Mouse (Mus musculus): Measurements from ENCODE around the gene Inha. TPM values are rescaled to one million over a fixed set of nuclear protein-coding genes. Genes with fewer than 3 reads are reported as not detected.
A peak's percentile ranks its signal among the peaks of the same experiment; 100 is the strongest.

The Inha gene
- polyA plus RNA-seq, 1 experiment from 2014 or later: 12.2 TPM

DNA sequence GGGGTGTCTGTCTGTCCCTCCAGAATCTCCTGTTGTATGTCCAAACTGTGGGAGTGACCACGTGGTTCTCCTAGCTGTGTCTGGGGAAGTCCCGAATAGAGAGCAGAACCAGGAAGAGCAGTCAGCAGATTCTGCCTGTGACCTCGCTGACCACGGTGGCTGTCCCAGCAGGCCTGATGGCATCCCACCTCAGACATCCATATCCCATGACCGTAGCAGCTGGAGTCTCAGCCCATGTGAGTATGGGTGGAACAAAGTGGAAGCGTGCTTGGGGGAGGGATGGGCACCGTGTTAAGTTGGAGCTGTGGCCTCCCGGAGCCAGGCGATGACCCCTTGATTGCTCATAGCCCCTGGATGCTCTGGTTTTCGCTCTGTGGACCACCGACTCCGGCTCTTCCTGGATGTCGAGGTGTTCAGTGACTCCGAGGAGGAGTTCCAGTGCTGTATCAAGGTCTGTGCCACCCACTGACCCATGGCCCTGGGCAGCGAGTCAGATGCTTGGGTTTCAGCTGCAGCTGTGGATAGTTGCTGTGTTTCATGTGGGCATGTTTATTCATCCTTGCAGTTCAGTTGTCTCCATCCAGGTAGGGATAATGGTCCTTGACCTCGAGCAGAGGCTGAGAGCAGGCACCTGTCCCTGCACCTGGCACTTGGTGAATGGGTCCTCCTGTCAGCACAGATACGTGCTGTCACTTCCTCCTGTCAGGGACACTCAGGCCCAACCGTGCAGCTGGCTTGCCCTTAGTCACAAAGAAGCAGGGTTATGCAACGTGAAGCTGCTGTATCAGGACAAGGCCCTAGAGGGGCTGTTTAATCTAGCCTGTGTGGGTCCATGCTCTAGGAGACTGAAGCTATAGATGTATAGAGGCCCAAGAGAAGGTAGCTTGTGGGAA is 25.6 kb downstream of the Inha start:
- H3K9ac ChIP-seq: no peak overlapping the region
- no peak for ATAC-seq (ENCODE audit: insufficient number of reproducible peaks, low FRiP score, low TSS enrichment, low read depth)
- no peaks in the 10 kb centered on the region for H3K4me1 ChIP-seq
- 88% methylated on average over 19 of the region's 19 CpGs for WGBS
- H3K4me3 ChIP-seq: no peak overlapping the region
- H3K4me2 ChIP-seq: no peak overlapping the region
- H3K36me3 ChIP-seq: peaks cover 80% of the 10 kb centered on the region
- H3K27ac ChIP-seq: no peak overlapping the region
- no peaks in the 10 kb centered on the region for H3K9me3 ChIP-seq
- no peaks in the 10 kb centered on the region for H3K27me3 ChIP-seq

DNA sequence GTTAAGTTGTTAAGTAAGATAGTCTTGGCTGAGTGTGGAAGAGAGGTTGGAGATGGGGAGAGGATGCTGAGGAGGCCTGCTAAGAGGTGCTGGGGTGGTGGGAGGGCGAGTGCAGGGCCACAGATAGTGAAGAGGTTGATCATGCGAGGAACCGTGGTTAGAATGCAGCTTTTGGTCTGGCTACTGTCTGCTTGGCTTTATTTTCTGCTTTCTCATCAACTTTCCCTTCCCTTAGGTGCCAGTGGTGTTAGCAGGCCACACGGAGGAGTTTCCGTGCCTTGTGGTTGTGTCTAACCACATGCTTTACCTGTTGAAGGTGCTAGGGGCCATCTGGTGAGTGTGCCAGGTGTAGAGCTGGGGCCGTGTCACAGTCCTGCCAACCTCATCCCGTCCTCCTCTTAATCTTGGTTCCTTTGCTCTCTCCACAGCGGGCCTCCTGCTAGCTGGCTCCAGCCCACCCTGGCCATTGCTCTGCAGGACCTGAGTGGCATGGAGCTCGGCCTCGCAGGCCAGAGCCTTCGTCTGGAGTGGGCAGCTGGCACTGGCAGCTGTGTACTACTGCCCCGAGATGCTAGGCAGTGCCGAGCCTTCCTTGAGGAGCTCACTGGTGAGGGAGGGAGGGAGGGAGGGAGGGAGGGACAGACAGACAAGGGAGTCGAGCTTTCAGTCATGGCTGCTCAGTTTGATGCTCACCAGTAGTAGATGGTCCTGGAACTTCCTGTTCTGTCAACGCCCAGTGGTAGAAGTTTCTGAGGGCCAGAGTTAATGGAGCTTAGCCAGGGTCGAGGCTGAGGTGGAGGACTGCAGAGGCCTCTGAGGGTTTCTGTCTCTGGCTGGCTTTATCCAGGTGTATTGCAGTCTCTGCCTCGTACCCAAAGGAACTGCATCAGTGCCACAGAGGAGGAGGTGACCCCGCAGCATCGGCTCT is 26.7 kb downstream of the Inha start:
- ATAC-seq (ENCODE audit: insufficient number of reproducible peaks, low FRiP score, low TSS enrichment, low read depth): no peak
- H3K9me3 ChIP-seq: no peaks in the 10 kb centered on the region
- no peaks in the 10 kb centered on the region for H3K27me3 ChIP-seq
- 83% methylated on average over 18 of the region's 19 CpGs for WGBS
- H3K9ac ChIP-seq: no peak overlapping the region
- no peak overlapping the region for H3K4me2 ChIP-seq
- no peaks in the 10 kb centered on the region for H3K4me1 ChIP-seq
- no peak overlapping the region for H3K4me3 ChIP-seq
- H3K27ac ChIP-seq: no peak overlapping the region
- H3K36me3 ChIP-seq: peaks cover 71% of the 10 kb centered on the region

- Histone ChIP-seq H3K36me3 (peaks cover 45% of the 10 kb centered on the region), H3K4me1 (no peaks in the 10 kb centered on the region), H3K4me2 (no peak overlapping the region), H3K4me3 (no peak overlapping the region), H3K9ac (no peak overlapping the region), H3K27ac (no peak overlapping the region), H3K27me3 (no peaks in the 10 kb centered on the region), H3K9me3 (no peaks in the 10 kb centered on the region)
- no peak for ATAC-seq (ENCODE audit: insufficient number of reproducible peaks, low FRiP score, low TSS enrichment, low read depth)
- 69% methylated on average over 2 of the region's 2 CpGs for WGBS
Measured at GRCm38 (mm10) chr1:75537587-75537986, 30.7 kb downstream of the Inha start.

- Histone ChIP-seq H3K27ac (no peak overlapping the region), H3K9me3 (no peaks in the 10 kb centered on the region), H3K9ac (no peak overlapping the region), H3K36me3 (peaks cover 34% of the 10 kb centered on the region), H3K4me1 (no peaks in the 10 kb centered on the region), H3K4me3 (no peak overlapping the region), H3K27me3 (no peaks in the 10 kb centered on the region), H3K4me2 (no peak overlapping the region)
- WGBS: 76% methylated on average over 9 of the region's 9 CpGs
- no peak for ATAC-seq (ENCODE audit: insufficient number of reproducible peaks, low FRiP score, low TSS enrichment, low read depth)
Measured at GRCm38 (mm10) chr1:75538597-75539190, 31.8 kb downstream of the Inha start.

GRCm38 (mm10) chr1:75541496-75541895 is 34.6 kb downstream of the Inha start:
- Histone ChIP-seq H3K27me3 (no peaks in the 10 kb centered on the region), H3K27ac (no peak overlapping the region), H3K36me3 (peaks cover 8% of the 10 kb centered on the region), H3K9ac (no peak overlapping the region), H3K9me3 (no peaks in the 10 kb centered on the region), H3K4me2 (no peak overlapping the region), H3K4me3 (no peak overlapping the region), H3K4me1 (peaks cover 6% of the 10 kb centered on the region)
- no peak for ATAC-seq (ENCODE audit: insufficient number of reproducible peaks, low FRiP score, low TSS enrichment, low read depth)
- 86% methylated on average over 7 of the region's 7 CpGs for WGBS

GRCm38 (mm10) chr1:75544351-75544750 is 37.5 kb downstream of the Inha start:
- Histone ChIP-seq H3K27me3 (no peaks in the 10 kb centered on the region), H3K4me2 (no peak overlapping the region), H3K9ac (no peak overlapping the region), H3K27ac (no peak overlapping the region), H3K4me3 (no peak overlapping the region), H3K36me3 (peaks cover 11% of the 10 kb centered on the region; the same call in 1 of the 2 replicates), H3K4me1 (peaks cover 18% of the 10 kb centered on the region), H3K9me3 (no peaks in the 10 kb centered on the region)
- ATAC-seq (ENCODE audit: insufficient number of reproducible peaks, low FRiP score, low TSS enrichment, low read depth): no peak
- WGBS: 84% methylated on average over 6 of the region's 6 CpGs

DNA sequence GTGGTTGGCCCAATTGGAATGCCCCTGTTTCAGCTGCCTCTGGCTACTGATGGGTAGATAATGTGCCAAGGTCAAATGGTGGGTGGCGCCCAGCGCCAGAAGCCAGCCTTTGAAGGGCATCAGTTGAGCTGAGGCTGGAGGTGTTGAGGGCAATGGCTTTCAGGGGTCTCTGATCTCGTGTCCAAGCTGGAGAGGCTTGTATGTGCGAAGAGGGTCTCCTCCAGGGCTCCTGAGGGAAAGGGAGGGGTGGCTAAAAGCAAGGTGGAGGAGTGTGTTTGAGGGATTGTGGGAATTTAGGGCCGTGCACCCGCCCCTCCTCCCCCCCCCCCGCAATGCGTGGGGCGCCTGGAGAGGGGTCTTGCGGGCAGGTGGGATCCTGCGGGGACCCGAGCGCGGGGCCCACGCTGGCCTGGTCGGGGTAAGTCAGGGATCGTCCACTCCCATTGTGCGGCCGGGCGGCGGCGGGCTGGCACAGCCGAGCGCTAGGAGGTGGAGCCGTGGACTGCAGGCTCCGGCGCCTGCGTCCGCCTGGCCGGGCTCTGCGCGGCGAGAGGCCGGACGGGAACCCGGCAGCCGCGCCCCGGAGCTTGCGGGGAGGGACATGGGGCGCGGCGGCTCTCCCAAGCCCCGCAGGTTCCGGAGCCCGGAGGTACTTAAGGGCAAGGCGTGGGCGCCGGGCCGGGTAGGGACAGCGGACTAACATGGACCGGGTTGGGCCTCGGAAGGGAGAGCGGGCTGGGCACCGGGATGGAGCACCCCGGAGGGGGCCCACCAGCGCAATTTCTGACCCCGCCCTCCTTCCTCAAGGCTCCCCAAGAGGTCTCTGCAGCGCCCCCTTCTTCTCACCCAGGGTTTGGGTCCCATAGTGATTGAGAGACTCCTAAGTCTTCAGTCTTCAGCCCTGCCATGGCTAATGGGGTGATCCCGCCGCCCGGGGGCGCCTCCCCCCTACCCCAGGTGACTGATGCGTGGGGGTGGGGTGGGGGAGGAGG is 39.4 kb downstream of the Inha start, which contains the start of gene Slc4a3:
Gene Slc4a3 (plus strand): TSS at position 302 of the 992 bp plus-strand sequence.
- H3K27ac ChIP-seq: peak within 1 kb of the TSS; percentile 79
- no peaks in the 10 kb centered on the region for H3K27me3 ChIP-seq
- peak within 1 kb of the TSS; percentile 71 for H3K4me2 ChIP-seq
- peak; percentile 80 for ATAC-seq (ENCODE audit: insufficient number of reproducible peaks, low FRiP score, low TSS enrichment, low read depth)
- WGBS: 1% methylated on average over 60 of the region's 64 CpGs
- no peaks in the 10 kb centered on the region for H3K9me3 ChIP-seq
- peak within 1 kb of the TSS; percentile 69 for H3K9ac ChIP-seq
- H3K4me1 ChIP-seq: peaks cover 26% of the 10 kb centered on the region
- peaks cover 25% of the 10 kb centered on the region for H3K36me3 ChIP-seq
- H3K4me3 ChIP-seq: peak within 1 kb of the TSS; percentile 61

GRCm38 (mm10) chr1:75547351-75547750 is 40.5 kb downstream of the Inha start:
- no peaks in the 10 kb centered on the region for H3K27me3 ChIP-seq
- peak overlapping the region; percentile 79 for H3K27ac ChIP-seq
- H3K9ac ChIP-seq: no peak overlapping the region
- H3K9me3 ChIP-seq: no peaks in the 10 kb centered on the region
- ATAC-seq (ENCODE audit: insufficient number of reproducible peaks, low FRiP score, low TSS enrichment, low read depth): no peak
- H3K4me3 ChIP-seq: peak overlapping the region; percentile 61; the same call in 1 of the 2 replicates
- 94% methylated on average over 13 of the region's 13 CpGs for WGBS
- peak overlapping the region; percentile 71; the same call in 1 of the 2 replicates for H3K4me2 ChIP-seq
- H3K36me3 ChIP-seq: peaks cover 36% of the 10 kb centered on the region
- peaks cover 26% of the 10 kb centered on the region for H3K4me1 ChIP-seq

- WGBS: 92% methylated on average over 3 of the region's 3 CpGs
- no peak for ATAC-seq (ENCODE audit: insufficient number of reproducible peaks, low FRiP score, low TSS enrichment, low read depth)
- Histone ChIP-seq H3K36me3 (peaks cover 43% of the 10 kb centered on the region), H3K9ac (no peak overlapping the region), H3K27me3 (no peaks in the 10 kb centered on the region), H3K27ac (no peak overlapping the region), H3K4me2 (no peak overlapping the region), H3K4me3 (no peak overlapping the region), H3K4me1 (peaks cover 26% of the 10 kb centered on the region), H3K9me3 (no peaks in the 10 kb centered on the region)
Measured at GRCm38 (mm10) chr1:75548083-75548482, 41.2 kb downstream of the Inha start.

DNA sequence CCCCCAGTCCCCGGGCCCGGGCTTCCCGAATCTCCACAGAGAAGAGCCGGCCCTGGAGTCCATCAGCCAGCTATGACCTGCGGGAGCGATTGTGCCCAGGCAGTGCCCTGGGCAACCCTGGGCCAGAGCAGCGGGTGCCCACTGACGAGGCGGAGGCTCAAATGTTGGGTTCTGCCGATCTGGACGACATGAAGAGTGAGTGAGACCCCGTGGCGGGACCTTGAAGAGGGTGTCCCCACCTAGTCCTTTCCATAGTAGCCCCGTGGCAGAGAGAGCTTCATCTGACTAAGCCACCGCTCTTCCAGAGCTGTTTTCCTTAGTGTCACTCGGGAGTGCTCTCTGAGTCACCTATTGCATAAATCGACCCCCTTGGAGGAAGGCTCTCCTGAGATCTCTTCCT is 42.0 kb downstream of the Inha start:
- Histone ChIP-seq H3K4me2 (no peak overlapping the region), H3K4me1 (peaks cover 26% of the 10 kb centered on the region), H3K27ac (no peak overlapping the region), H3K9ac (no peak overlapping the region), H3K36me3 (peaks cover 50% of the 10 kb centered on the region), H3K9me3 (no peaks in the 10 kb centered on the region), H3K4me3 (no peak overlapping the region), H3K27me3 (no peaks in the 10 kb centered on the region)
- 88% methylated on average over 17 of the region's 17 CpGs for WGBS
- no peak for ATAC-seq (ENCODE audit: insufficient number of reproducible peaks, low FRiP score, low TSS enrichment, low read depth)

Data from limb, embryonic 15.5 days (tissue).